Mouse (Mus musculus) lung, embryonic 16.5 days (tissue): ENCODE measurements around the gene Syt16. TPM values are rescaled to one million over a fixed set of nuclear protein-coding genes. Genes with fewer than 3 reads are reported as not detected.

Experiments
- ATAC-seq: fragments of 200-750 bp; cut with Nextera tagmentation; 2 replicates; pipeline ENCODE4 v1.8.0; 2017; ENCODE audit warnings: low read depth, mild to moderate bottlenecking, moderate library complexity
- H3K27ac ChIP-seq: fragments of 300-500 bp; sonication (generic); 2 replicates; pipeline ENCODE4 v1.5.1; 2014; ENCODE audit warnings: mild to moderate bottlenecking, control low read depth, low read length
- H3K27me3 ChIP-seq: fragments of 300-500 bp; sonication (generic); 2 replicates; pipeline ENCODE4 v1.6.1; 2014; ENCODE audit warnings: low read depth, low read length, mixed read lengths; ENCODE audit not compliant: control insufficient read depth, insufficient read depth
- H3K36me3 ChIP-seq: fragments of 300-500 bp; sonication (generic); 2 replicates; pipeline ENCODE4 v1.6.1; 2014; ENCODE audit warnings: low read length; ENCODE audit not compliant: control insufficient read depth, insufficient read depth
- H3K4me1 ChIP-seq: fragments of 300-500 bp; sonication (generic); replicated peaks from 2 replicates; pipeline ENCODE4 v1.6.1; 2014; ENCODE audit warnings: low read length, mixed read lengths; ENCODE audit not compliant: control insufficient read depth, insufficient read depth
- H3K4me2 ChIP-seq: fragments of 300-500 bp; sonication (generic); 2 replicates; pipeline ENCODE4 v1.6.1; 2014; ENCODE audit warnings: low read depth, low read length, control low read depth
- H3K4me3 ChIP-seq: fragments of 300-500 bp; sonication (generic); 2 replicates; pipeline ENCODE4 v1.5.1; 2014; ENCODE audit warnings: mild to moderate bottlenecking, low read length, control low read depth
- H3K9ac ChIP-seq: fragments of 300-500 bp; sonication (generic); 2 replicates; pipeline ENCODE4 v1.6.1; 2014; ENCODE audit warnings: low read length, control low read depth
- H3K9me3 ChIP-seq: fragments of 300-500 bp; sonication (generic); 2 replicates; pipeline ENCODE4 v1.6.1; 2016; ENCODE audit warnings: low read length; ENCODE audit not compliant: control insufficient read depth
- WGBS: fragments of 180-500 bp; shearing (Covaris S2); extraction: QIAGEN DNeasy Blood & Tissue Kit; methylation state at CpG from one replicate; pipeline ENCODE4 v1.1.7; 2014; 5-methylcytosine and 5-hydroxymethylcytosine counted together
- polyA plus RNA-seq: library from polyadenylated mRNA; unstranded; fragments of >200 nt; fragmentation: Nextera tagmentation; extraction: Ambion mirVana; gene quantifications from 2 replicates; pipeline ENCODE4 v1.2.1, GENCODE M21; 2015

Syt16 gene
- polyA plus RNA-seq, 1 experiment from 2014 or later, result 0.30 TPM

DNA sequence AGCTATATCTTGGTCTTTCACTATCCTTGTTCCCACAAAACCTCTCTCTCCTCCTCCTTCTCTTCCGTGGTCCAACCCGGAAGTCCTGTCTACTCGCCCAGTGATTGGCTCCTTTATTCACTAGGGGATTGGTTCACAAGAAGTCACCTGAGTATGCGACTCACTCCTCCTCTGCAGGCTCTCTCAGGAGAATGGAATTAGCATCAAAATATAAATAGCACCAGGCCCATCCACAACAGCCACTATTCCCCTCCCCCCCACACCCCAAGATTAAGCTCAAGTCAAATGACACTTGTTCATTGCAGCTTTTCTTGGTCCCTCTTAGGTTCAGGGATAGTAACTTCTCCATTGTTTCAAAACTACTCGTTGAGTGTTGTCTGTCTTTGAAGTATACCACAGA is 324.5 kb downstream of the Syt16 start:
- H3K9ac ChIP-seq, result no peak overlapping the region
- H3K4me1 ChIP-seq, result no peaks in the 10 kb centered on the region
- no peak overlapping the region for H3K27ac ChIP-seq
- WGBS, result 74% methylated on average over 5 of the region's 5 CpGs
- H3K4me2 ChIP-seq, result no peak overlapping the region
- H3K36me3 ChIP-seq, result no peaks in the 10 kb centered on the region
- no peaks in the 10 kb centered on the region for H3K9me3 ChIP-seq
- H3K4me3 ChIP-seq, result no peak overlapping the region
- H3K27me3 ChIP-seq, result no peaks in the 10 kb centered on the region
- no peak for ATAC-seq

Other genes starting within 250 kb of the Syt16 start
- 64.9 and 71.0 TPM in 2 replicates for gene Hif1a, start 96.3 kb upstream of the Syt16 start, polyA plus RNA-seq
- 9.3 and 10.9 TPM in 2 replicates for gene Gm49321, start 60.0 kb upstream of the Syt16 start, polyA plus RNA-seq
- 18.9 and 20.6 TPM in 2 replicates for gene Snapc1, start 33.2 kb upstream of the Syt16 start, polyA plus RNA-seq